Mouse (Mus musculus) granulocyte monocyte progenitor cell, adult 5-6 weeks (primary cell): ENCODE data around the gene Rdh7. TPM values are rescaled to one million over a fixed set of nuclear protein-coding genes. Genes with fewer than 3 reads are reported as not detected.

Experiments
- total RNA-seq, 2 experiments: library from RNA; stranded (forward) in 1 of 2; stranded (reverse) in 1 of 2; fragments of 200-712, 200-1000 nt in 1 of 2; fragments of >200 nt in 1 of 2; fragmentation: Nextera tagmentation in 1 of 2; gene quantifications; 2 replicates each; pipeline ENCODE4 v1.2.3; 2014 to 2017

The Rdh7 gene
- total RNA-seq, 2 experiments from 2014 or later, result not detected

Other genes starting within 250 kb of the Rdh7 start
- 71.6 and 82.1 TPM in 2 replicates for gene Stat6, start 245.8 kb downstream of the Rdh7 start, total RNA-seq (2014; fragmentation: Nextera tagmentation)
- gene Stat6, start 245.8 kb downstream of the Rdh7 start, total RNA-seq (2017), result 46.0 and 67.5 TPM in 2 replicates
- gene Nemp1, start 221.9 kb downstream of the Rdh7 start, total RNA-seq (2014; fragmentation: Nextera tagmentation), result 14.7 and 18.9 TPM in 2 replicates
- gene Nemp1, start 221.9 kb downstream of the Rdh7 start, total RNA-seq (2017), result 21.7 TPM in 2 replicates
- gene Nab2, start 220.2 kb downstream of the Rdh7 start, total RNA-seq (2014; fragmentation: Nextera tagmentation), result 7.3 and 11.4 TPM in 2 replicates
- gene Nab2, start 220.2 kb downstream of the Rdh7 start, total RNA-seq (2017), result 2.6 and 4.7 TPM in 2 replicates
- not detected in 2 replicates for gene Myo1a, start 183.6 kb downstream of the Rdh7 start, total RNA-seq (2014; fragmentation: Nextera tagmentation)
- not detected in 2 replicates for gene Myo1a, start 183.6 kb downstream of the Rdh7 start, total RNA-seq (2017)
- not detected in 2 replicates for gene Tac2, start 164.3 kb downstream of the Rdh7 start, total RNA-seq (2014; fragmentation: Nextera tagmentation)
- gene Tac2, start 164.3 kb downstream of the Rdh7 start, total RNA-seq (2017), result not detected in 2 replicates
- 6.7 and 7.2 TPM in 2 replicates for gene Zbtb39, start 149.3 kb downstream of the Rdh7 start, total RNA-seq (2014; fragmentation: Nextera tagmentation)
- gene Zbtb39, start 149.3 kb downstream of the Rdh7 start, total RNA-seq (2017), result 2.6 and 3.6 TPM in 2 replicates
- not detected in 2 replicates for gene Gpr182, start 137.1 kb downstream of the Rdh7 start, total RNA-seq (2014; fragmentation: Nextera tagmentation)
- not detected in 2 replicates for gene Gpr182, start 137.1 kb downstream of the Rdh7 start, total RNA-seq (2017)
- not detected in 2 replicates for gene Rdh1, start 129.1 kb downstream of the Rdh7 start, total RNA-seq (2014; fragmentation: Nextera tagmentation)
- not detected in 2 replicates for gene Rdh1, start 129.1 kb downstream of the Rdh7 start, total RNA-seq (2017)
- not detected in 2 replicates for gene Rdh16f1, start 129.0 kb downstream of the Rdh7 start, total RNA-seq (2014; fragmentation: Nextera tagmentation)
- gene Rdh16f1, start 129.0 kb downstream of the Rdh7 start, total RNA-seq (2017), result not detected in 2 replicates
- not detected in 2 replicates for gene Rdh9, start 112.4 kb downstream of the Rdh7 start, total RNA-seq (2014; fragmentation: Nextera tagmentation)
- gene Rdh9, start 112.4 kb downstream of the Rdh7 start, total RNA-seq (2017), result not detected in 2 replicates
- gene Rdh16, start 87.7 kb downstream of the Rdh7 start, total RNA-seq (2014; fragmentation: Nextera tagmentation), result not detected in 2 replicates
- gene Rdh16, start 87.7 kb downstream of the Rdh7 start, total RNA-seq (2017), result not detected in 2 replicates
- gene Rdh19, start 38.9 kb downstream of the Rdh7 start, total RNA-seq (2014; fragmentation: Nextera tagmentation), result not detected in 2 replicates
- gene Rdh19, start 38.9 kb downstream of the Rdh7 start, total RNA-seq (2017), result not detected in 2 replicates
- gene Rdh16f2, start 22.3 kb downstream of the Rdh7 start, total RNA-seq (2014; fragmentation: Nextera tagmentation), result not detected in 2 replicates
- not detected in 2 replicates for gene Rdh16f2, start 22.3 kb downstream of the Rdh7 start, total RNA-seq (2017)
- not detected in 2 replicates for gene Sdr9c7, start 9.7 kb upstream of the Rdh7 start, total RNA-seq (2014; fragmentation: Nextera tagmentation)
- not detected in 2 replicates for gene Sdr9c7, start 9.7 kb upstream of the Rdh7 start, total RNA-seq (2017)
- not detected in 2 replicates for gene Hsd17b6, start 118.8 kb upstream of the Rdh7 start, total RNA-seq (2014; fragmentation: Nextera tagmentation)
- gene Hsd17b6, start 118.8 kb upstream of the Rdh7 start, total RNA-seq (2017), result not detected in 2 replicates
- gene Prim1, start 126.4 kb upstream of the Rdh7 start, total RNA-seq (2014; fragmentation: Nextera tagmentation), result 114 and 132 TPM in 2 replicates
- gene Prim1, start 126.4 kb upstream of the Rdh7 start, total RNA-seq (2017), result 121 and 124 TPM in 2 replicates
- 1,470 and 1,497 TPM in 2 replicates for gene Naca, start 146.8 kb upstream of the Rdh7 start, total RNA-seq (2014; fragmentation: Nextera tagmentation)
- gene Naca, start 146.8 kb upstream of the Rdh7 start, total RNA-seq (2017), result 2,024 and 2,260 TPM in 2 replicates
- 204 and 218 TPM in 2 replicates for gene Ptges3, start 170.1 kb upstream of the Rdh7 start, total RNA-seq (2014; fragmentation: Nextera tagmentation)
- gene Ptges3, start 170.1 kb upstream of the Rdh7 start, total RNA-seq (2017), result 321 and 371 TPM in 2 replicates
- 1,867 and 2,007 TPM in 2 replicates for gene Atp5b, start 194.5 kb upstream of the Rdh7 start, total RNA-seq (2014; fragmentation: Nextera tagmentation)
- gene Atp5b, start 194.5 kb upstream of the Rdh7 start, total RNA-seq (2017), result 1,997 and 2,300 TPM in 2 replicates
- gene Baz2a, start 202.8 kb upstream of the Rdh7 start, total RNA-seq (2014; fragmentation: Nextera tagmentation), result 54.8 and 64.2 TPM in 2 replicates
- gene Baz2a, start 202.8 kb upstream of the Rdh7 start, total RNA-seq (2017), result 15.0 and 17.2 TPM in 2 replicates